Mouse (Mus musculus): ENCODE measurements around the gene Dab2ip.

Dab2ip gene

GRCm38 (mm10) chr2:35557911-35558825 lies at the start of gene Dab2ip:
Dab2ip (plus strand) TSS chr2:35558266.
- peak; percentile 54 for DNase-seq (ENCODE audit: low spot score)

- DNase-seq (ENCODE audit: low spot score): peak; percentile 66
These were observed 49.3 kb upstream of the Dab2ip start for GRCm38 (mm10) chr2:35508597-35509342.

- DNase-seq (ENCODE audit: low spot score): no peak
These were observed 48.8 kb upstream of the Dab2ip start for GRCm38 (mm10) chr2:35509343-35509667.

GRCm38 (mm10) chr2:35509888-35510287 lies 48.2 kb upstream of the Dab2ip start:
- no peak for DNase-seq (ENCODE audit: low spot score)

GRCm38 (mm10) chr2:35510920-35511319 lies 47.1 kb upstream of the Dab2ip start:
- DNase-seq (ENCODE audit: low spot score): no peak

- no peak for DNase-seq (ENCODE audit: low spot score)
These were observed 45.8 kb upstream of the Dab2ip start for GRCm38 (mm10) chr2:35512226-35512625.

GRCm38 (mm10) chr2:35514051-35514892 lies 43.8 kb upstream of the Dab2ip start:
- peak; percentile 84 for DNase-seq (ENCODE audit: low spot score)

GRCm38 (mm10) chr2:35526612-35527242 lies 31.3 kb upstream of the Dab2ip start:
- no peak for DNase-seq (ENCODE audit: low spot score)

GRCm38 (mm10) chr2:35529086-35529485 lies 29.0 kb upstream of the Dab2ip start:
- no peak for DNase-seq (ENCODE audit: low spot score)

- no peak for DNase-seq (ENCODE audit: low spot score)
These were observed 28.2 kb upstream of the Dab2ip start for GRCm38 (mm10) chr2:35529856-35530255.

- no peak for DNase-seq (ENCODE audit: low spot score)
These were observed 27.3 kb upstream of the Dab2ip start for GRCm38 (mm10) chr2:35530732-35531131.

GRCm38 (mm10) chr2:35533646-35534045 lies 24.4 kb upstream of the Dab2ip start:
- no peak for DNase-seq (ENCODE audit: low spot score)

GRCm38 (mm10) chr2:35539276-35539972 lies 18.6 kb upstream of the Dab2ip start:
- peak; percentile 94 for DNase-seq (ENCODE audit: low spot score)

- DNase-seq (ENCODE audit: low spot score): no peak
These were observed 17.3 kb upstream of the Dab2ip start for GRCm38 (mm10) chr2:35540798-35541197.

- peak; percentile 87 for DNase-seq (ENCODE audit: low spot score)
These were observed 13.3 kb upstream of the Dab2ip start for GRCm38 (mm10) chr2:35544717-35545116.

- DNase-seq (ENCODE audit: low spot score): peak; percentile 65
These were observed 12.9 kb upstream of the Dab2ip start for GRCm38 (mm10) chr2:35545125-35545590.

GRCm38 (mm10) chr2:35546462-35546861 lies 11.6 kb upstream of the Dab2ip start:
- no peak for DNase-seq (ENCODE audit: low spot score)

- DNase-seq (ENCODE audit: low spot score): no peak
These were observed 8.9 kb upstream of the Dab2ip start for GRCm38 (mm10) chr2:35549191-35549590.

- DNase-seq (ENCODE audit: low spot score): no peak
These were observed 8.0 kb upstream of the Dab2ip start for GRCm38 (mm10) chr2:35550097-35550496.

- no peak for DNase-seq (ENCODE audit: low spot score)
These were observed 1.1 kb upstream of the Dab2ip start for GRCm38 (mm10) chr2:35556918-35557486.

Data from testis, postnatal 10 days (tissue).